Mouse (Mus musculus): ENCODE results near the gene Cul9.
"Not testable (repeated sequence)": the region's sequence is repeated elsewhere in the genome, so short reads cannot be mapped to it uniquely, and the experiment has no call there.

The Cul9 gene

DNA sequence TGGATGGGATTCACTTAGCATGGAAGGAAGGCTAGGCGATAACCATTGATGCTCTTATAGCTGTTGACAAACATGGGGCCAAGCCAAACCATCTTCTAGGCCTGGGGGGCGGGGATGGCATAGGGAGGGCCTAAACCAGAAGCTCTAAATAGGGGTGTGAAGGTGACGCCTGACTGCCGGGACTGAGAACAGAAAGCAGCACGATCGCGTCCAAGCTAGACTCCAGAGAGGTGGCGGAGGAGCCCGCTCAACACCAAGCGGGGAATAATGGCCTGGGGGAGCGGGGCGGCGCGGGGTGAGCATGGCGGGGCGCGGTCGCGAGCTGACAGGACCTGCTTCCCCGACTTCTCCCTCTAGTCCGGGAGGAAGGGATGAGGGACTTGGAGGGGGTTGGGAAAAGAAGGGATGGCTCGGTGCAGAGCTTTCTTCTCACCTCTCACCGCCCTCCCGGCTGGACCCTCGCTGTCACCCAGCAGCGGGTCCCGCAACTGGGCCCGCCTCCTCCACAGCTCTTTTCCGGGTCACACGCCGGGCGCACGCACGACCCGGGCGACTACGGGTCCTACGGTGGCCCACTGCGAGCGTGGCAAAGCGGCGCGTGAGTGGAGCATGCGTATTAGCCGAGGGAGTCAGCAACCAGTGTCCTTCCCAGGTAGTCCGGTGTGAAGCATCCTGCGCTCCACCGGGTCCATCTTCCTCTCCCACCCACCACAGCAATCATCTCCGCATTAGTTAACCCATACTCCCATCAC is at the start of gene Cul9:
Gene Cul9 (minus strand): TSS at position 576 of the 752 bp plus-strand sequence.
- peak in 1 of 2 experiments; percentile 32 for DNase-seq (ENCODE audit: low spot score in 2 of 2)

DNA sequence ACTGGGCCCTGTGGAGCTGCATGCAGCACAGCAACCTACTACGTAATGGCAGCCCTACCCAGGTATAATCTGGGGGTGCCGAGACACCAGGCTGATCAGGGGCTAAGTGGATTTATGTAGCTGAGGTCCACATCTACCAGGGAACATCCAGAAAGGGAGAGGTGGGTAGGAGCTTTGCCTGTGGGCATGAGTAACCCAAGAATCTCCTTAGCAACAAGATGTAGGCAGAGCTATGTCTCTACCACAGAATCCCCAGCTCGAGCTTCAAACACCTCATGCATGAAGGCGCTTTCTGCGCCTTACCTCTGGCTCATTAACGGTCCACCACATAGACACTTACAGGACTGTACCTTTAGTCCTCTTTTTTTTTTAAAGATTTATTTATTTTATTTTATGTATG is 49.1 kb upstream of the Cul9 start:
- no peak for DNase-seq (ENCODE audit: low spot score in 2 of 2)

DNA sequence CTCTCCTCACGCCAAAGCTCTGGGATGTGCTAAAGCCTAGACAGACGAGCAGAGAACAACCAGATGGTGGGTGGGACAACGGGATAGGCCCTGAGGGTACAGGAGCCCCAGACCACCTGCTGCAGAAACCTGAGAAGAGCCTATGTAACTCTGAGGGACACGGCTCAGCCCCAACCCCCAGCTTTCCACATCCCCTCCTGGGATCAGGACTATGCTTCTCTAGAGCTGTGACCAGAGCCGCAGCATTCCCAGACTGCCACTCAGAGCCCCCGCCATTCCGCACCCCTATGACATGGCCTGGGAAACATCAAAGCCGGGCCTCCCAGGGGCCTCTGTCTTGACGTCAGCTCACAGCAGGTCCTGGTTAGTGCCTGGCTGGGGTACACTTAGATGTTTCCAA is 48.4 kb upstream of the Cul9 start:
- DNase-seq (ENCODE audit: low spot score in 2 of 2) = no peak

DNA sequence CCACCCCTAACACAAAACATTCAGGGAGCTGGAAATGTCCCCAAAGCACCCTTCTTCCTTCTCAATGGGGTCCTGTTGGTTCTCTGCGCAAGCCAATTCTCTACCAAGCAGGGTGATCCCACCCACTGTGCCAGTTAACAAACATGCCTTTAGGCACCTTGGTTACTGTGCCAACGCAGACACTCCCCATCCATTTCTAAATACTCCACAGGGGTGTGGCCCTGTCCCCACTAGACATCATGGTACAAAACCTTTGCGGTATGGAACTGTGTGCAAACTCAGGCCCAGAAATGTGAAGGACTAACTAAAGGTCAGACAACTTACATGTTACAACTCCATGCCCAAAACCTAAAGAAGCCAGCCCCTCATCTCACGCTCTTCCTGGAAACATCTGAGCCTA is 46.9 kb upstream of the Cul9 start:
- no peak for DNase-seq (ENCODE audit: low spot score in 2 of 2)

DNA sequence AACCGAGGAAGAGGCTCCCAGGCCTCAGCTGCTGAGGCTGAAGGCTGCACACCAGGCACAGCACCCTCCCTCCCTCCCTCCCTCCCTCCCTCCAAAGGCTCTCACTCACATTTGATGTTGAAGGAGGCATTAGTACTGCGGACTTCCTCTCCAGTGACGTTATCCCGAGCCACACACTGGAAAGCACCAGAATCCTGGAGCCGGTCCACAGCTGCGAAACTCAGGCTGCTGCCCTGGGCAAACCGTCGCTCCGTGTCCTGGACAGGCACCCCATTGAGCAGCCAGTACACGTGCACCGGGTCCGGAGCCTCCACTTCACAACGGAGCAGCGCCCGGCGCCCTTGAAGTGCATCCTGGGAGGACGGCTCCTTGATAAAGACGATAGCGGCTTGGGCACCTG is 45.2 kb upstream of the Cul9 start:
- no peak for DNase-seq (ENCODE audit: low spot score in 2 of 2)

DNA sequence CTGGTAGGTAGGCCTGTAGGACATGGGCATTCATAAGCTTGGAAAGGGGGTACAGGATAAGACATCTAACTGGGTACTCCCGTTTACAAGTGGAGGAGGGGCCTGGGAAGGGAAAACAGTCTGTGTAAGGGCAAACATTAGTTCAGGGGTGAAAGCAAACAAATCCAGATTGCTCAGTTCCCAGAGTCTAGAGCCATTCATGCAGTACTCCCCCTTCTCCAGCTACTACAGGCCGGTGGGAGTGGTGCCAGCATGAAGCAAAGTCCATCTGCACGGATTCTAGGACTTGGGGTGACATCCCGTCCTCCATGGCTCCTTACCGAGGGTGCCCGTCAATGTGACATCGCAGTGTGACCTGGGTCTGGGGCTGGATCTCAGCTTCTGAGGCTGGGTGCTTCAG is 44.3 kb upstream of the Cul9 start:
- no peak for DNase-seq (ENCODE audit: low spot score in 2 of 2)

DNA sequence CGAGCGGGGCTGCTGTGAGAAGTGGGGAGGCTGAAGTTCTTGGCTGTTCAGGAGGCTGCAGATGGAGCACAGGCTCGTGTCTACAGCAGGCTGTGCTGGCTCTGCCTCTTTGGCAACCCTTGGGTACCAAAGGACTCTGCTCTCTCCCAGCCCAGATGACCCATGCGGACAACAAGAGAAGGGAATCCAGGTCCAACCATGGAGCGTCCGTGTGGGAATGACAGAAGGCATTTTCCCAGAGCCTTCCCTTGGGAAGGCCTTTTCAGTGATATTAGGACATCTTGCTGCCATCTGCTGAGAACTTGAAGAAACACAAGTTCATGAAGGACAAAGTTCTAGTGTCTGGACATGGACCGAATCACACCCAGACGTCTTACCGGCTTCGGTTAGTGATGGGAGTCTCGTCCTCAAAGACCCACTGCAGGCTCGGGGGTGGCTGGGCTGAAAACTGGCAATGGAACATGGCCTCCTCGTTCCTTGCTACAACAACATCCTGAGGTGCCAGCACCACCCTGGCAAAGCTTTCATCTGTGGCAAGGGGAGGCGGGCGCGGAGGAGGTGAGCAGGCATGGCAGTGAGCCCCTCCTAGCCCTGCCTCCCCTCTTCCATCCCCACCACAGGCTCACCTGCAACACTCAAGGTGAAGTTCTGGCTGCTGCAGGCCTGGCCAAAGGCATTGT is 43.6 kb upstream of the Cul9 start:
- DNase-seq (ENCODE audit: low spot score in 2 of 2) = no peak

DNA sequence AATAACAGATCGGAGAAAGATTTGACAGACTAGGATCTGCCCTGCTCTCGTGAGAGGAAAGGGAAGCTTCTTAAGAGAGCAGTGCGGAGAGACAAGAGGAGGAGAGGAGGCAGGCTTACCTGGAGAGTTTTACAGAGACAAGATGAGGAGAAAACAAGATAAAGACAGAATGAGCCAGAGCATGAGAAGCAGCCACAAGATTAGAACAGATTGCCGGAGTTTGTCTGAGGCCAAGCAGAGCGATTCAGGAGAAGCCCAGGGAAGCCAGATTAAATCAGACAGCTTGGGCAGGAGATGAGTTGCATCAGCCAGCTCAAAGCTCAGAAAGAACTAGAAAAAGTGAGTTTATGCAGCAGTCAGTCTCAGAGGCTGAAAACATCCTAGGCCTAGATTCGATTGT is 42.7 kb upstream of the Cul9 start:
- no peak for DNase-seq (ENCODE audit: low spot score in 2 of 2)

DNA sequence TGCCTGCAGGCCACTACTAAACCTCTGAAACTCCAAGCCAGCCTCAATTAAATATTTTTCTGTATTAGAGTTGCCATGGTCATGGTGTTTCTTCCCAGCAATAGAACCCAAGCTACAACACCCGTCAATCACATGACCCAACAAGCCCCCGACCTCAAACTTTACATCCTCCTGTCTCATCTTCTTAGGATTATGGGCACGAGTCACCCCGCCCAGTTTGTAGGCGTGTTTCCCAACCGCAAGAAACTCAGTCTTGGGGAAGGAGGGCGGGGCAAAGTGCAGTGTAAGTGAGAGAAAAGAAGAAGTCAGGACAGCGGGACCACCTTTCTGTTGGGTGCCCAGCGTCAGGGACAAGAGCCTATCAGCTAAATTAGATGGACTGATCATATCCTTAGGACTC is 42.0 kb upstream of the Cul9 start:
- no peak for DNase-seq (ENCODE audit: low spot score in 2 of 2)

DNA sequence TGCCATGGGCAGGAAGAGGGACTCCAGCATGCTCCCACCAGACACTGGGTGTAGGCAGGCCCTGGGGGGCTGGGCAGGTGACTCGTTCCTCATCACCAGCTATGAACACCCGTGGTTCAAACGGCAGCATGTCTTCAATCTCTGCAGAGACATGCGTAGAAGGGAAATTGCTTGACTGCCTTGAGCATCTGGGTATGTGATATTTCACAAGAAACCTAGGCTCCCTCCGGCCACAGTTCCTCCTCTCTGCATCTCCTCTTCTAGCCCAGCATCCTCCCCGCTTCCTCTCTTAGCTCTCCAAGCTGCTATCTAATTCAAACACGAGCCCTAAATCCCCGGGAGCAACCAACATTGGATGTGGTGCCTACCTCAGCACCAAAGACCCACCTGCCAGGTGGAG is 40.1 kb upstream of the Cul9 start:
- DNase-seq (ENCODE audit: low spot score in 2 of 2) = no peak

DNA sequence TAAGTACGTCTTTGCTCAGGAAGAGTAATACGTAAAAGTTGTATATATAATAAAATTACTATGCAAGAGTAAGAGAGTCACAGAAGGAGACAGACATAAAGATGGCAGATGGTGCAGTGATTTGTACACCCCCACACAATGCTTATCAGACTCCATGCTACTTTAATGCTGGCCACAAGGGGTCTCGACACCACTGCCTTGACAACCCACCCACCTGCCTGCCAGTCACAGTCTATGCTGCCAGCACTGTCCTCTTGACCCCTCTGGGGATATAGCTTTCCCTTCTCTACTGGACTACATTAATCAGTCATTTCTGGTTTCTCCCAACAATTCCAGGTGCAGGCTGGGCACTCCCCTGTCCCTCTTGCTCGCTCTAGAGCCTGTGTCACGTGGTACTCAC is 32.5 kb upstream of the Cul9 start:
- no peak for DNase-seq (ENCODE audit: low spot score in 2 of 2)

DNA sequence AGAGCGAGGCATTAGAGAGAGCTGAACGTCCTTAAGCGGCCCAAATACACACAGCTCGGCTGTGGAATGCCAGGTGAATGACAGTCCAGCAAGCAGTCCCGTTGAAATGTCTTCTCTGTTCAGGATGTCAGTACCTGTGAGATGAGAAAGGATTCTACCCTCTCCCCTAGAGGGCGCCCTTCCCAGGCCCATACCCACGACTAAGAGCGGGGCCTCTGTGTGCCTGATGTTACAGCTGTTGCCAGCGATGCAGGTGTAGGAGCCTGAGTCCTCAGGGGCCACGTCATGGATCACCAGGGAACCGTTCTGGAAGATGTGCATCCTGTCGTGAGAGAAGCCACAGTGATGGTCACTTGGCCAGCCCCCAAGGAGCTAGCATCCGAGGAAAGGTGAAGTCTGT is 29.9 kb upstream of the Cul9 start:
- DNase-seq (ENCODE audit: low spot score in 2 of 2) = peak in 1 of 2 experiments; percentile 14

DNA sequence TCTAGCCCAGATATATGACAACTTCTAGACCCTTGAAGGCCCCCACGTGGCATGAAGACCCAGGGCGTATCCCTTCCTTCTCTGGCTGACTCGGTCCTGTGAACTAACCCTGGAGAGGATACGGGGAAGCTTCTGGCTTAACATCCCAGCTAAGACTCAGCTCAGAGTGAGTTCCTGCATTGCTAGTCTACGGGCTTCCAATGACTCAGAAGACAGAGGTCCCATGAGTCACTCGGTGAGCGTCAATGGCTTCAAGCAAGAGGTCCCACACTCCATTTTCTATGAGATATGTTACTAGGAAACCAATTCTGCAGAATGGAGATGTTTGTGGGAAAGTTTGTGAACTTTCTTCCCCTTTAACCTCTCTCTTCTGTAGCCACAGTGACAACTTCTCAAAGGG is 28.3 kb upstream of the Cul9 start:
- DNase-seq (ENCODE audit: low spot score in 2 of 2) = no peak

DNA sequence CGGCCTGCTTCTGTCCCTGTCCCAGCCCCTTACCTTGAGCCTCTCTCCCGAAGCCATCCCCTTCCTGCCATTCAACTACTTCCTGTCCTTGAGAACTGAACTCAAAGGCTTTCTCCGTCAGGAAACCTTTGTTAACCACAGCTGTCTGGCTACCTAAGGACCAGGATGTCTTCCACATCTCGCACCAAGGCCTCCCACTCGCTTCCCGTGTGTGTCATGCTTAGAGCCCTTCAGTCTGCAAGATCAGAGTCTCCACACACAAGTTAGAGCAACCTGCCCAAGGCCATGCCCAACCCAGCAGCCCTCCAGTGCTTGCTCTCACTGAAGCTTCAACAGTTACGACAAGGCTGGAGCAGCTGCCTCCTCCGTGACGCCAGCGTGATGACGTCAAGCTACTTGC is 24.8 kb upstream of the Cul9 start:
- DNase-seq (ENCODE audit: low spot score in 2 of 2) = no peak

DNA sequence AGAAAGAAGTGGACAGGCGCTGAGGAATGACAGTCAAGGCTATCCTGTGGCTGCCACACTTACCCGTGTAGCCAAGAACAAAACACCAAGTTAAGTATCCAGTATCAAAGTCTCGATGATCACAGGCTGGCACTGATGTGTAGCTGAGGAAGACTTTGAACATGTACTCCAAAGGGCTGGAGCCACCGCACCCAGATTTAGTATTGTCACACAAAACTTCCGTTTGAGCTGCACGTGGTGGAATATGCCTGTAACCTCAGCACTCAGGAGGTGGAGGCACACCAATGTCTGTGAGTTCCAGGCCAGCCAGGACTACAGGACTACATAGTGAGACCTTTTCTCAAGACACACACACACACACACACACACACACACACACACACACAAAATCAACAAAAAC is 13.0 kb upstream of the Cul9 start:
- DNase-seq (ENCODE audit: low spot score in 2 of 2) = no peak

DNA sequence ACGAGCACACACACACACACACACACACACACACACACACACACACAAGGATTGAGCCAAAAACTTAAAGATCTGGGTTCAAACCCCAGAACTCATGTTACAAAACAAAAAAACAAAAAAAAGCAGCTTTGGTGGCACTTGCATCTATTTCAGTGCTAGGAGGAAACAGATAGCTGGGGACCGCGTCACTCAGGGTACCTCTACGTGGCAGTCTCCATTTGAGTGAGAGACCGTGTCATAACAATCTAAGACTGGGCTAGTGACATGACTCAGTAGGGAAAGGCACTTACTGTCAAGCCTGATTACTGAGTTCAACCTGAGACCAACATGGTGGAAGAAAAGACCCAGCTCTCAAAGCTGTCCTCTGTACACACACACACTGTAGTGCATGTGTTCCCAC is 12.0 kb upstream of the Cul9 start:
- DNase-seq (ENCODE audit: low spot score in 2 of 2) = no peak

DNA sequence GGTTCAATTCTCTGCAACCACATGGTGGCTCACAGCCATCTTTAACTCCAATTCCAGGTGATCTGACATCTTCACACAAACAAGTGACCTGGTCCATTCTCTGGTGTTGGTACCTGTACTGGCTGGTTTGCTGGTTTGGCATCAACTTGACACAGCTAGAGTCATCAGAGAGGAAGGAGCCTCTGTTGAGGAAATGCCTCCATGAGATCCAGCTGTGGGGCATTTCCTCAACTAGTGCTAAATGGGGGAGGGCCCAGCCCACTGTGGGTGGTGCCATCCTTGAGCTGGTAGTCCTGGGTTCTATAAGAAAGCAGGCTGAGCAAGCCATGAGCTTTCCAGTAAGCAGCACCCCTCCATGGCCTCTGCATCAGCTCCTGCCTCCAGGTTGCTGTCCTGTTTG is 11.1 kb upstream of the Cul9 start:
- DNase-seq (ENCODE audit: low spot score in 2 of 2) = not testable (repeated sequence)

DNA sequence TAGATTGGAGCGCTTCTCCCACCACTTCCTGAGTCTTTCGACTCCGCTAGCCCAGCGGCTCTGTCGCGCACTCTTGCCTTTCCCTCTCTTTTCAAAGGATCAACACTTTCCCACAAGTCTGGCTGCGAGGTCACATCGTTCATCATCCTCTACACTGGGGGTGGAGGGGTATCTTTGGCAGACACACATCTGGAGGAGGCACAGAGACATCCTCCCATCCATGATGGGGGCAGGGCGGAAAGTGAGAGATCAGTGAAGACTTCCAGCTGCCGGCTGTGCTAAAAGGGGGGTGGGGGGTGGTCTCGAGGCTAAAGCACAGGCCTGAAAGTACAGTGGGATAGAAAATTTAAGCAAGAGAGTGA is 10.4 kb upstream of the Cul9 start:
- peak in 1 of 2 experiments; percentile 21 for DNase-seq (ENCODE audit: low spot score in 2 of 2)

DNA sequence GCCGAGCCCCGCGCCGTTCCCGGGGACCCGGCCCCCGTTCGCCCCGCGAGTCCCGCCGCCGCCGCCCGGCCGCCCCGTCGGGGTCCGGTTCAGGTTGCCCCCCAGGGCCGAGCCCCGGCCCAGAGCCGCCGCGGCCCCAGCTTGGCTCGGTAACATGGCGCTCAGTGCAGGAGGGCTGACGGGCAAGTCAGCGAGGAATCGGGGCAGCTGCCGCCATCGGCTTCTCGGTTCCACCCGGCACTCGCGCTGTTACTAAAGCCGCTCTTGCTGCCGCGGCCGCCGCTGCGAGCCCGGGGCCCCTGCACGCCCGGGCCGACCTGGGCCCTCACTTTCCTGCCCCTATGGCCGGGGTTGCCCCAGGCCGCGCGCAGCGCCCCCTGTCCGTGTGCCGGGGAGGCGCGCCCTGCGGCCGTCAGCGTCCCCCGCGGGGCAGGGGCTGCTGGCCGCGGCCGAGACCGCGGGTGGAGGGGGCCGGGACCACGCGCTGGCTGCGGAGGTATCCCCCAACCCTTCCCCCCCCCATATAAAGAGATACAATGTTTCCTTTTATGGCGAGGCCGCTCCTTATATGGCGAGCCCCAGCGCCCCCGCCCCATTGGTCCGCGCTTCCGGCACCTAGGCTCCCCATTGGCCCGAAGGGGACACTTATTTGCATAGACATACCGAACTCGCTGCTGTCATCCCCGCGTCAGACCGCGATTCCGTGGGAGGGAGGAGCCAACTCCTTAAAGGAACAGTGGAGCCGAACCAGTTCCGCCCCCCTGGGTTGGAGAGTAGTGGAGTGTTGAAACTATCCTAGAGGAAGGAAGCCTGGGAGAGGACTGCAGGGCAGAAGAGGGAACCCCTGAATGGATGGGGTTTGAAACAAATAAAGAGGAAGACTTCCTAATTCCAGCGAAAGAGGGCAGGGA is 9.7 kb upstream of the Cul9 start, which contains the start of gene Srf:
Gene Srf (minus strand): TSS at position 503 of the 911 bp plus-strand sequence.
- peak; percentile 85 to 89 for DNase-seq (ENCODE audit: low spot score in 2 of 2)

DNA sequence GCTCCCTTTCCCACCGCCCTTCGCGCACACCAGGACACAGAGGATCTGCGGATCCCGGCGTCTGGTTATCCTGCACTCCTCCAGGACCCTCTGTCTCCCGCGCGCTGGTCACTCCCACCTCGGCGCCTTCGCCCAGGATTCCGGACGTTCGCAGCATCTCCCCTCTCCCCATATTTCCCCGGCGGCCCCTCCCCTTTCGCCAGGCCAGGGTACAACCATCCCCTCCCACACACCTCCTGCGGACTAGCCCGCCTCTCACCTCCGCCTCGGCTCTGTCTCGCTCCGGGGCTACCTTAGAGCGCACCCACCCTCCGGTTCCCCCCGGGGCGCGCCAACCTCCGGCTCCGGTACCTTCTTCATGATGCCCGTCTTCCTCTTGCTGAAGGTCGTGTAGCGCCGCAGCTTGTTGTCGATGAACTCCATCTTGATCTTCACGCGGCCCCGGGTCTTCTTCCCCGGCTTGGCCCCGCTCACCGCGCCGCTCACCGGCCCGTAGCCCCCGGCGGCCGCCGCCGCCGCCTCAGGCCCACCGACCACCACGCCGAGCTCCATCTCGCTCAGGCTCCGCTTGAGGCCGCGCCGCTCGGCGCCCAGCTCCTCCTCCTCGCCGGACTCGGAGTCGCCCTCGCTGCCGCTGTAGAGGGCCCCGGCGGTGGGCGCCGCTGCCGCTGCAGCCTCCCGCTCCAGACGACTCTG is 8.9 kb upstream of the Cul9 start:
- DNase-seq (ENCODE audit: low spot score in 2 of 2) = no peak

DNA sequence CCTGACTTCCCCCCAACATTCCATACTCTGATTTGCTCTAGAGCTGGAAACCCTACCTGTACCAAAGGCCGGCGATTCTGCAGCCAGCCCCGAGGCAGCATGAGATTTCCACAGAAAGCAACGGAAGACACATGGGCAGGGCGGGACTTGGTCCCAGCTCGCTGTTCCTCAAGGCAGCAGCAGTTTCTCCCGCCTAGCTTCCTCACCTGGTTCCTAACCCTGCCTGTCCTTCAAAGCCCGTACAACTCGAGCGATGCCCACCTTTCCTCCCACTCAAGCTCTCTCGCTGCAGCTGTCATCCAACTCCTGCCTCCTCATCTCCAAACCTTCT is 8.4 kb upstream of the Cul9 start:
- no peak for DNase-seq (ENCODE audit: low spot score in 2 of 2)

DNA sequence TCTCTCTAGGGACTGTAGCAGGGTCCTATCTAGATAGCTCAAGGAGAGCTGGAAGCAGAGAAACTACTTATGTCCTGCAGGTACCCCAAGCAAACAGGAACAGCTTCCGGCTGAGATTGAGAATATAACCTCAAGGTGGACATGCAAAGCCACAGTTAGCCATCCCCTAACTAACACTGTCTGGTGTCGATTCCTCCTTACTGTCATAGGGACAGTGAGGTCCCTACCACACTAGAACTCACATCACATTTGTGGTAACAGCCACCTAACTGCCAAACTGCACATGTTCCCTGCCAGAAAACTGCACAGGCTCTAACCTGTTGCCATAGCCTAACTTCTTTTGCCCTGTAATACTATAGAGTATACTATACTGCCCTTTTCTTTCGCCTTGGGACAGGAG is 7.7 kb upstream of the Cul9 start:
- DNase-seq (ENCODE audit: low spot score in 2 of 2) = no peak

All from spleen, postnatal 14 days (tissue).